Mouse (Mus musculus) MEL (cell line): Measurements from ENCODE around the gene Nkain2. TPM values are rescaled to one million over a fixed set of nuclear protein-coding genes. Genes with fewer than 3 reads are reported as not detected.

Experiments used
- DNase-seq: peaks from one replicate; pipeline ENCODE4 v3.0.0; 2011; ENCODE audit warnings: low read depth, low spot score
- H3K27ac ChIP-seq: 2 replicates; pipeline ENCODE4 v1.5.1; 2012; ENCODE audit warnings: low read depth, mild to moderate bottlenecking, control low read depth, low read length, moderate library complexity; ENCODE audit not compliant: control insufficient read depth
- H3K27me3 ChIP-seq, 2 experiments: fragments of 150-350 bp in 1 of 2; sonication (generic) in 1 of 2; 2 replicates each; pipeline ENCODE4 v1.6.1; 2012; ENCODE audit warnings: low read length in 2 of 2, mild to moderate bottlenecking in 2 of 2, improper control_type of control experiment in 1 of 2, moderate library complexity in 1 of 2; ENCODE audit not compliant: insufficient read depth in 2 of 2, control insufficient read depth in 1 of 2
- H3K36me3 ChIP-seq, 2 experiments: 2 replicates each; pipeline ENCODE4 v1.6.1; 2012 to 2014; ENCODE audit warnings: low read length in 2 of 2, improper control_type of control experiment in 1 of 2, inconsistent platforms in 1 of 2, mild to moderate bottlenecking in 1 of 2; ENCODE audit not compliant: insufficient read depth in 2 of 2, control insufficient read depth in 1 of 2
- H3K4me1 ChIP-seq, 2 experiments: fragments of 150-350 bp in 1 of 2; sonication (generic) in 1 of 2; 2 replicates each; pipeline ENCODE4 v1.6.1; 2012; ENCODE audit warnings: low read length in 2 of 2, improper control_type of control experiment in 1 of 2, mild to moderate bottlenecking in 1 of 2; ENCODE audit not compliant: insufficient read depth in 2 of 2, control insufficient read depth in 1 of 2
- H3K4me3 ChIP-seq, 2 experiments: fragments of 150-350 bp in 1 of 2; sonication (generic) in 1 of 2; 2 replicates each; pipeline ENCODE4 v1.5.1; 2012; ENCODE audit warnings: low read depth in 2 of 2, low read length in 2 of 2, mild to moderate bottlenecking in 2 of 2, moderate library complexity in 2 of 2, control low read depth in 1 of 2, improper control_type of control experiment in 1 of 2; ENCODE audit not compliant: control insufficient read depth in 1 of 2, insufficient read depth in 1 of 2
- H3K79me2 ChIP-seq: 2 replicates; pipeline ENCODE4 v1.6.1; 2012; ENCODE audit warnings: mild to moderate bottlenecking, low read length, moderate library complexity; ENCODE audit not compliant: control insufficient read depth, poor library complexity, insufficient read depth
- H3K9ac ChIP-seq: 2 replicates; pipeline ENCODE4 v1.6.1; 2012; ENCODE audit warnings: low read depth, mild to moderate bottlenecking, control low read depth, low read length, moderate library complexity; ENCODE audit not compliant: control insufficient read depth, poor library complexity, severe bottlenecking
- H3K9me3 ChIP-seq: fragments of 150-350 bp; sonication (generic); replicated peaks from 2 replicates; pipeline ENCODE4 v1.6.1; 2012; ENCODE audit warnings: mild to moderate bottlenecking, low read length, improper control_type of control experiment, moderate library complexity; ENCODE audit not compliant: insufficient read depth
- BHLHE40 ChIP-seq: IDR thresholded peaks from 2 replicates; pipeline ENCODE4 v1.6.1; 2012; ENCODE audit warnings: low read depth, mild to moderate bottlenecking, inconsistent platforms, low read length, improper control_type of control experiment, borderline replicate concordance
- CHD1 ChIP-seq: IDR thresholded peaks from 2 replicates; pipeline ENCODE4 v1.6.1; 2012; ENCODE audit warnings: low read depth, mild to moderate bottlenecking, inconsistent platforms, low read length, improper control_type of control experiment
- CHD2 ChIP-seq: IDR thresholded peaks from 2 replicates; pipeline ENCODE4 v1.6.1; 2011; ENCODE audit warnings: low read length, improper control_type of control experiment
- ELF1 ChIP-seq: IDR thresholded peaks from 2 replicates; pipeline ENCODE4 v1.6.1; 2014; ENCODE audit warnings: low read depth, mild to moderate bottlenecking, inconsistent platforms, low read length, improper control_type of control experiment, moderate library complexity
- GABPA ChIP-seq: IDR thresholded peaks from 2 replicates; pipeline ENCODE4 v1.6.1; 2012; ENCODE audit warnings: low read depth, mild to moderate bottlenecking, inconsistent platforms, low read length, improper control_type of control experiment, moderate library complexity
- GATA1 ChIP-seq: IDR thresholded peaks from 2 replicates; pipeline ENCODE4 v1.6.1; 2011; ENCODE audit warnings: low read depth, low read length, improper control_type of control experiment
- HCFC1 ChIP-seq: IDR thresholded peaks from 2 replicates; pipeline ENCODE4 v1.6.1; 2012; ENCODE audit warnings: low read depth, mild to moderate bottlenecking, inconsistent platforms, low read length, improper control_type of control experiment, moderate library complexity
- KAT2A ChIP-seq: conservative IDR thresholded peaks from 2 replicates; pipeline ENCODE4 v1.6.1; 2012; ENCODE audit warnings: low read depth, low read length, improper control_type of control experiment, inconsistent platforms
- MAX ChIP-seq: IDR thresholded peaks from 2 replicates; pipeline ENCODE4 v1.6.1; 2011; ENCODE audit warnings: low read length, improper control_type of control experiment
- MAZ ChIP-seq: IDR thresholded peaks from 2 replicates; pipeline ENCODE4 v1.6.1; 2012; ENCODE audit warnings: low read depth, mild to moderate bottlenecking, inconsistent platforms, low read length, improper control_type of control experiment
- MEF2A ChIP-seq: IDR thresholded peaks from 2 replicates; pipeline ENCODE4 v1.6.1; 2014; ENCODE audit warnings: low read depth, mild to moderate bottlenecking, inconsistent platforms, low read length, improper control_type of control experiment; ENCODE audit not compliant: poor library complexity, insufficient replicate concordance, severe bottlenecking; ENCODE audit errors: extremely low read depth
- MXI1 ChIP-seq: IDR thresholded peaks from 2 replicates; pipeline ENCODE4 v1.6.1; 2011; ENCODE audit warnings: mild to moderate bottlenecking, low read depth, low read length, improper control_type of control experiment
- MYC ChIP-seq: IDR thresholded peaks from 2 replicates; pipeline ENCODE4 v1.6.1; 2011; ENCODE audit warnings: low read depth, mild to moderate bottlenecking, low read length, improper control_type of control experiment, moderate library complexity
- NELFE ChIP-seq: IDR thresholded peaks from 2 replicates; pipeline ENCODE4 v1.6.1; 2011; ENCODE audit warnings: low read depth, low read length, improper control_type of control experiment
- NRF1 ChIP-seq: IDR thresholded peaks from 2 replicates; pipeline ENCODE4 v1.6.1; 2014; ENCODE audit warnings: low read depth, mild to moderate bottlenecking, inconsistent platforms, low read length, improper control_type of control experiment, moderate library complexity; ENCODE audit not compliant: poor library complexity, insufficient read depth, severe bottlenecking
- POLR2A ChIP-seq, 2 experiments: IDR thresholded peaks; 2 replicates each; pipeline ENCODE4 v1.6.1; 2011 to 2012; ENCODE audit warnings: low read length in 2 of 2, mild to moderate bottlenecking in 2 of 2, control low read depth in 1 of 2, improper control_type of control experiment in 1 of 2, low read depth in 1 of 2, moderate library complexity in 1 of 2; ENCODE audit not compliant: control insufficient read depth in 1 of 2, insufficient read depth in 1 of 2, poor library complexity in 1 of 2
- POLR2AphosphoS5 ChIP-seq: IDR thresholded peaks from 2 replicates; pipeline ENCODE4 v1.6.1; 2012; ENCODE audit warnings: low read depth, borderline replicate concordance, mild to moderate bottlenecking, inconsistent platforms, low read length, moderate library complexity, mixed read lengths
- RAD21 ChIP-seq: IDR thresholded peaks from 2 replicates; pipeline ENCODE4 v1.6.1; 2011; ENCODE audit warnings: mild to moderate bottlenecking, low read depth, low read length, improper control_type of control experiment
- RCOR1 ChIP-seq: IDR thresholded peaks from 2 replicates; pipeline ENCODE4 v1.6.1; 2012; ENCODE audit warnings: low read depth, mild to moderate bottlenecking, inconsistent platforms, low read length, improper control_type of control experiment
- SMC3 ChIP-seq: IDR thresholded peaks from 2 replicates; pipeline ENCODE4 v1.6.1; 2011; ENCODE audit warnings: low read depth, low read length, improper control_type of control experiment
- TAL1 ChIP-seq: IDR thresholded peaks from 2 replicates; pipeline ENCODE4 v1.6.1; 2012; ENCODE audit warnings: mild to moderate bottlenecking, inconsistent platforms, low read length, moderate library complexity, mixed read lengths
- TBP ChIP-seq: IDR thresholded peaks from 2 replicates; pipeline ENCODE4 v1.8.0; 2011; ENCODE audit warnings: low read depth, low read length, improper control_type of control experiment
- TCF12 ChIP-seq: IDR thresholded peaks from 2 replicates; pipeline ENCODE4 v1.6.1; 2014; ENCODE audit warnings: low read depth, mild to moderate bottlenecking, inconsistent platforms, low read length, improper control_type of control experiment, moderate library complexity
- UBTF ChIP-seq: IDR thresholded peaks from 2 replicates; pipeline ENCODE4 v1.6.1; 2012; ENCODE audit warnings: low read depth, mild to moderate bottlenecking, inconsistent platforms, low read length, improper control_type of control experiment, moderate library complexity, borderline replicate concordance; ENCODE audit not compliant: insufficient read depth
- USF2 ChIP-seq, 2 experiments: IDR thresholded peaks; 2 replicates each; pipeline ENCODE4 v1.6.1; 2011 to 2012; ENCODE audit warnings: improper control_type of control experiment in 2 of 2, low read length in 2 of 2, borderline replicate concordance in 1 of 2, inconsistent platforms in 1 of 2, low read depth in 1 of 2, mild to moderate bottlenecking in 1 of 2; ENCODE audit not compliant: insufficient read depth in 1 of 2
- ZKSCAN1 ChIP-seq: IDR thresholded peaks from 2 replicates; pipeline ENCODE4 v1.6.1; 2012; ENCODE audit warnings: low read depth, mild to moderate bottlenecking, inconsistent platforms, low read length, improper control_type of control experiment, moderate library complexity
- ZNF384 ChIP-seq: IDR thresholded peaks from 2 replicates; pipeline ENCODE4 v1.6.1; 2012; ENCODE audit warnings: low read depth, mild to moderate bottlenecking, inconsistent platforms, low read length, improper control_type of control experiment
- polyA plus RNA-seq, 2 experiments: library from polyadenylated mRNA; stranded (reverse) in 1 of 2; unstranded in 1 of 2; fragments of >175 nt in 1 of 2; fragments of >200 nt in 1 of 2; gene quantifications; 2 replicates each; pipeline versions ENCODE4 v1.2.1 to v1.2.4; 2012; ENCODE audit warnings: low replicate concordance in 2 of 2, low read depth in 1 of 2; ENCODE audit not compliant: insufficient read length in 2 of 2, insufficient read depth in 1 of 2, missing spikeins in 1 of 2
- total RNA-seq: library from RNA; depleted of rRNA; stranded (reverse); fragments of 300-350 nt; gene quantifications from 2 replicates; pipeline ENCODE4 v1.2.3, GENCODE M21; 2012

The Nkain2 gene
- total and polyA plus RNA-seq, 3 experiments = not detected

DNA sequence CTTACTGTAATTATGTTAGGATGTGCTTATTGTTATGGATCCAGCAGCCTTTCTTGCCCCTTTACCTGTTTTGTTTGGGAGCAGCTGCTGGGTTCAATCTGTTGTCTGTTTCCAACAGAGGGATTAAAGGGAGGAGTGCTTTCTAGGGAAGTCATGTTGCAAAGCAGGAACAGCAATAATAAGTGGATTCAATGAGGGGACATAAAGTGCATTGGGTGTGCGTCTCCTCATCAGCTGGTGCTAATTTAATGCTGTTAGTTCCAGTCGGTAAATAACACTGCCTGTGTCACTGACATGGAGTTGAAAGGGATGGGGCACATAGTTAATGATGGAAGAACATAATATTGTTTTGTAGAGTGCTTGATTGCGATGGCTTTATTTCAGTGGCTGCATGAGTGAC lies 982.8 kb downstream of the Nkain2 start:
- DNase-seq = no peak

DNA sequence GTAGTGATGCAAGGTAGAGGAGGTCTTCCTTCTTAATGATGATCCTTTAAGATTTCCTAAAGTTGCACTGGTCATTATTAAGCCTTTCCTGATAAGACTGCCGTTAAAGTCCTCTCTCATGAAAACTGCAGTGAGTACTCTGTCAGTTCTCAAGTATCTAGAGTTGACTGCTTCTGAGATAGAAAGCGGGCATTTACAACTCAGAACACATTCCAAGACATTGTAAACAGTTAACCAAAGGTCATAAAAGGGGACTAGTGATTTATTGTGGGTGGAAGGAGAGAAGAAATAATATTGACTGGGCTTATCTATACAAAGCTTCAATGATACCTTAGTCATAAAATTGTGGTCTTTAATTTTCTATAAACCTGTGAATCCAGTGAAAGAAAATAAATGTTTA lies 990.8 kb downstream of the Nkain2 start:
- TF ChIP-seq RCOR1 (no peak), NRF1 (no peak), TCF12 (no peak), UBTF (no peak), CHD1 (no peak), TBP (no peak), RAD21 (no peak), GABPA (no peak), ZNF384 (no peak), ZKSCAN1 (no peak), MAZ (no peak), KAT2A (no peak), POLR2A (IDR thresholded peaks at IDR 0.05; ENCODE audit: control insufficient read depth in 1 of 2, insufficient read depth in 1 of 2, low read depth in 1 of 2, low read length in 2 of 2, poor library complexity in 1 of 2) (no peak), CHD2 (no peak)
- H3K27ac ChIP-seq = no peak overlapping the region
- no peak overlapping the region for H3K4me3 ChIP-seq
- DNase-seq = no peak
- H3K36me3 ChIP-seq = no peaks in the 10 kb centered on the region
- H3K79me2 ChIP-seq = no peaks in the 10 kb centered on the region
- no peaks in the 10 kb centered on the region for H3K9me3 ChIP-seq
- no peaks in the 10 kb centered on the region for H3K27me3 ChIP-seq
- H3K4me1 ChIP-seq = no peaks in the 10 kb centered on the region
- H3K9ac ChIP-seq = no peak overlapping the region

More for the DNA sequence above, 982.8 kb downstream of the Nkain2 start:
- H3K9me3 ChIP-seq = no peaks in the 10 kb centered on the region
- H3K4me1 ChIP-seq = no peaks in the 10 kb centered on the region
- H3K27ac ChIP-seq = no peak overlapping the region
- no peaks in the 10 kb centered on the region for H3K79me2 ChIP-seq
- H3K4me3 ChIP-seq = no peak overlapping the region
- no peak overlapping the region for H3K9ac ChIP-seq
- TF ChIP-seq BHLHE40 = no peak
- TF ChIP-seq TAL1 = no peak
- no peak for TF ChIP-seq GATA1
- TF ChIP-seq MXI1 = no peak
- no peak for TF ChIP-seq NELFE
- no peak for TF ChIP-seq POLR2AphosphoS5
- no peak for TF ChIP-seq MAX
- TF ChIP-seq MAZ = no peak
- no peak for TF ChIP-seq ZKSCAN1
- TF ChIP-seq HCFC1 = no peak
- no peak for TF ChIP-seq ELF1
- TF ChIP-seq USF2 (IDR thresholded peaks at IDR 0.05; ENCODE audit: borderline replicate concordance in 1 of 2, insufficient read depth in 1 of 2, low read depth in 1 of 2, low read length in 2 of 2) = no peak
- TF ChIP-seq MEF2A = no peak
- TF ChIP-seq MYC = no peak
- TF ChIP-seq SMC3 = no peak
- no peak for TF ChIP-seq KAT2A
- no peaks in the 10 kb centered on the region for H3K27me3 ChIP-seq
- H3K36me3 ChIP-seq = no peaks in the 10 kb centered on the region
